Mouse (Mus musculus) erythroblast, embryonic 14.5 days (primary cell): ENCODE measurements around the gene Plau. TPM values are rescaled to one million over a fixed set of nuclear protein-coding genes. Genes with fewer than 3 reads are reported as not detected.

ENCODE experiments used
- H3K27me3 ChIP-seq: 2 replicates; pipeline ENCODE4 v1.6.1; 2012; ENCODE audit warnings: inconsistent platforms; ENCODE audit not compliant: control insufficient read depth
- H3K36me3 ChIP-seq: 2 replicates; pipeline ENCODE4 v1.6.1; 2012; ENCODE audit warnings: mild to moderate bottlenecking, inconsistent platforms; ENCODE audit not compliant: control insufficient read depth
- H3K4me1 ChIP-seq: 2 replicates; pipeline ENCODE4 v1.6.1; 2012; ENCODE audit warnings: inconsistent platforms; ENCODE audit not compliant: control insufficient read depth
- H3K4me3 ChIP-seq: replicated peaks from 2 replicates; pipeline ENCODE3; 2012; ENCODE audit warnings: moderate library complexity, mild to moderate bottlenecking, inconsistent platforms
- H3K9me3 ChIP-seq: 2 replicates; pipeline ENCODE4 v1.6.1; 2012; ENCODE audit warnings: low read length, inconsistent platforms, mixed read lengths; ENCODE audit not compliant: control insufficient read depth
- GATA1 ChIP-seq: IDR thresholded peaks from 2 replicates; pipeline ENCODE4 v1.6.1; 2012; ENCODE audit warnings: low read length, inconsistent platforms, mixed read lengths
- TAL1 ChIP-seq: IDR thresholded peaks from 3 replicates; pipeline ENCODE4 v1.6.1; 2012; ENCODE audit warnings: low read length, inconsistent platforms, mixed read lengths
- polyA plus RNA-seq: library from polyadenylated mRNA; stranded (reverse); fragments of >175 nt; gene quantifications from 2 replicates; pipeline ENCODE4 v1.2.3, GENCODE M21; 2012

The Plau gene
- polyA plus RNA-seq, 1 experiment = not detected

DNA sequence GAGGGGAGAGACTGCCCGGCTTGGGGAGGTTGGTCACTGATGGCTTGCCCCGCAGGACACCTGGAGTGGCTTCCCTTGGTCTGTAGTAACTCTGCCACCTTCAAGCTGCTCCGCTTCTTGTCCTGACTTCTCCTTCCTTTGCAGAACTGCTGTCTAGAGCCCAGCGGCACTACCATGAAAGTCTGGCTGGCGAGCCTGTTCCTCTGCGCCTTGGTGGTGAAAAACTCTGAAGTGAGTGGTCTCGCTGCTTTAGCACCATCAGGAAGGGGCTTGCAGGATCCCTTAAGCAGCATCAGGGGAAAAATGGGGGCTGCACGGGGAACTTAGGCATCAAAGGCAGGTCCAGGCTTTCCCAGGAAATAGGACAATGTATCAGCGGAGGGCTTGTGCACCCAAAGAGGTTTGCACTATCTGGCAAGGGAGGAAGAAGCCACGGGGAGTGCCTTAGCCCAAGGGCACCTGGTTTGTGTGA lies 481 bp downstream of the Plau start:
- peaks cover 9% of the 10 kb centered on the region for H3K4me1 ChIP-seq
- H3K36me3 ChIP-seq = no peaks in the 10 kb centered on the region
- H3K9me3 ChIP-seq = no peaks in the 10 kb centered on the region
- no peak for TF ChIP-seq GATA1
- TF ChIP-seq TAL1 = no peak
- H3K4me3 ChIP-seq = peak overlapping the region; percentile 44
- peaks cover 56% of the 10 kb centered on the region for H3K27me3 ChIP-seq

GRCm38 (mm10) chr14:20837681-20838080 lies 1.2 kb downstream of the Plau start:
- no peaks in the 10 kb centered on the region for H3K9me3 ChIP-seq
- no peaks in the 10 kb centered on the region for H3K36me3 ChIP-seq
- peaks cover 9% of the 10 kb centered on the region for H3K4me1 ChIP-seq
- no peak for TF ChIP-seq GATA1
- TF ChIP-seq TAL1 = no peak
- H3K4me3 ChIP-seq = no peak overlapping the region
- H3K27me3 ChIP-seq = peaks cover 52% of the 10 kb centered on the region

- H3K27me3 ChIP-seq = peaks cover 29% of the 10 kb centered on the region
- no peak for TF ChIP-seq GATA1
- peaks cover 6% of the 10 kb centered on the region for H3K4me1 ChIP-seq
- H3K4me3 ChIP-seq = no peak overlapping the region
- no peaks in the 10 kb centered on the region for H3K9me3 ChIP-seq
- H3K36me3 ChIP-seq = no peaks in the 10 kb centered on the region
Observed at GRCm38 (mm10) chr14:20841526-20841925, 5.1 kb downstream of the Plau start.

- TF ChIP-seq GATA1 = no peak
- no peak for TF ChIP-seq TAL1
- Histone ChIP-seq H3K27me3 (peaks cover 21% of the 10 kb centered on the region), H3K36me3 (no peaks in the 10 kb centered on the region), H3K4me3 (no peak overlapping the region), H3K9me3 (no peaks in the 10 kb centered on the region), H3K4me1 (no peaks in the 10 kb centered on the region)
Observed at GRCm38 (mm10) chr14:20842629-20843028, 6.2 kb downstream of the Plau start.

DNA sequence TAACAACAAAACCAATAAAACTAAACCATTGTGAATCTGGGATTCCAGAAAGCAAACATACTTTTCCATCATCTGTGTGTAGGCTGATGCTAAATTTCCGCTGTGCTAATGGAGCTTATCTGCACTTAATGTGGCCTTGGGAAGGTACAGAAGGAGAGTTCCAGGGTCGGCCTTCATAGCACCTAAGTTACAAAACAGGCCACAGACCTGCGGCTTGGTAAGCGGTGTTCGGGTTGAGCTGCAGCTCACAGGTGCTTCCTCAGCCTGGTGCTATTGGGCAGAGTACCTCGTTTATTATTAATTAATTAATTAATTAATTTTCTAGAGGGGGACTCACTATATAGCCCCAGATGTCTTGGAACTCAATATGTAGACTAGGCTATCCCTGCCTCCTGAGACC lies 7.7 kb downstream of the Plau start:
- no peak for TF ChIP-seq GATA1
- TF ChIP-seq TAL1 = no peak
- Histone ChIP-seq H3K4me3 (no peak overlapping the region), H3K4me1 (no peaks in the 10 kb centered on the region), H3K9me3 (no peaks in the 10 kb centered on the region), H3K27me3 (peaks cover 17% of the 10 kb centered on the region), H3K36me3 (no peaks in the 10 kb centered on the region)

- no peaks in the 10 kb centered on the region for H3K4me1 ChIP-seq
- no peak overlapping the region for H3K4me3 ChIP-seq
- H3K36me3 ChIP-seq = no peaks in the 10 kb centered on the region
- H3K9me3 ChIP-seq = no peaks in the 10 kb centered on the region
- TF ChIP-seq GATA1 (no peak), TAL1 (no peak)
- peaks cover 17% of the 10 kb centered on the region for H3K27me3 ChIP-seq
Observed at GRCm38 (mm10) chr14:20844671-20845576, 8.5 kb downstream of the Plau start.

DNA sequence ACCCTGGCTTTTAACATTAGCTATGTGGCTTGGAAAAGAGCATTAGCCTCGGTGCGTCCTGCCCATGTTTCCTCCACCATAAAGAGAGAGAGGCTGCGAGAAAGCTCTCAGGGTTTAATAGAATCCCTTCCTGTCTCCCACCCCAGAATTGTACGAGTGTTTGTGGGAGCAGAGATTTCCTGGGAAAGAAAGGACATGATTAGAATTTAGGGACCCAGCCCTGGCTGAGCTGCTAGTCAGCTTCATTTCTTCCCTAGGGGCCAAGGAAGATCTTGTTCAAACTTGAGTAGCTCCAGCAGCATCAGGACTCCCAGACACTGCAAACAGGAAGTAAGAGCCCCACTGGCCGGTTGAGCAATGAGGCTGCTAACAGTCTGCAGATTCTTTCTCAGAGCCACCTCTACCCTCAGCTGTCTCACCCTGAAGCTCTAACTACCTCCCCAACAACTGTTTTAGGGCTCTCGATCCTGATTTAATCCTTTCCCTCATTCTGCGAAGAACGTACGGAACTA lies 9.2 kb downstream of the Plau start:
- no peaks in the 10 kb centered on the region for H3K9me3 ChIP-seq
- peaks cover 20% of the 10 kb centered on the region for H3K27me3 ChIP-seq
- H3K36me3 ChIP-seq = no peaks in the 10 kb centered on the region
- no peaks in the 10 kb centered on the region for H3K4me1 ChIP-seq
- H3K4me3 ChIP-seq = no peak overlapping the region
- TF ChIP-seq TAL1 = no peak

GRCm38 (mm10) chr14:20846214-20846613 lies 9.8 kb downstream of the Plau start:
- Histone ChIP-seq H3K36me3 (no peaks in the 10 kb centered on the region), H3K4me1 (no peaks in the 10 kb centered on the region), H3K4me3 (no peak overlapping the region), H3K27me3 (peaks cover 20% of the 10 kb centered on the region), H3K9me3 (no peaks in the 10 kb centered on the region)
- TF ChIP-seq GATA1 = no peak
- no peak for TF ChIP-seq TAL1

DNA sequence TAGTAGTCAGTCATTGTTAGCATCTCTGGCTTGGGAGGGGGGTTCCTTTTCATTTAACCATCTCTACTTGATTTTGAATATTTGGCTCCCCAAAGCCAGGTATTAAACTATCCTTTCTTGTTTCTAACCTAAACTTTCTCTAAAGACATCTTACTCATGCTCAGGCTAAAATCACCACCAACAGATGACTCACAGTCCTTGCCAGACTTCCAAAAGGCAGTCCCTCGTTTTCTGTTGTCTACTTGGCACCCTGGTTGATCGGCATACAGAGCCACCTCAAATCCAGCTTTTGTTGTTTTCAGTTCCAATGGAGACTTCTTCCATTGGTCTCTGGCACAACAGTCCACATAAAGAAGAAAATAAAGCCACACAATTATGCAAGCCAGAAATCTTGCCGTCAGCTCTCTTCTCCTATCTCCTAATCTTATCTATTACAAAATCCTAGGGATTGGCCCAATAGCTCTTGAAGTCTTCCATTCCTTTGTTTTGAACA lies 11.2 kb downstream of the Plau start:
- Histone ChIP-seq H3K4me3 (no peak overlapping the region), H3K27me3 (peaks cover 20% of the 10 kb centered on the region), H3K36me3 (no peaks in the 10 kb centered on the region), H3K4me1 (no peaks in the 10 kb centered on the region), H3K9me3 (no peaks in the 10 kb centered on the region)
- no peak for TF ChIP-seq TAL1
- TF ChIP-seq GATA1 = no peak
